Mouse (Mus musculus) liver, embryonic 11.5 days (tissue): ENCODE data around the gene Gid4. TPM values are rescaled to one million over a fixed set of nuclear protein-coding genes. Genes with fewer than 3 reads are reported as not detected.
A peak's percentile ranks its signal among the peaks of the same experiment; 100 is the strongest.

ENCODE experiments used
- ATAC-seq: fragments of 200-750 bp; cut with Nextera tagmentation; replicated peaks from 2 replicates; pipeline ENCODE4 v1.8.0; 2017; ENCODE audit warnings: moderate number of reproducible peaks, mild to moderate bottlenecking, moderate TSS enrichment, moderate library complexity; ENCODE audit not compliant: low FRiP score
- DNase-seq: peaks from one replicate; pipeline ENCODE4 v3.0.0-alpha.2; 2017; ENCODE audit warnings: low spot score
- H3K27ac ChIP-seq: fragments of 300-500 bp; sonication (generic); 2 replicates; pipeline ENCODE4 v1.5.1; 2014; ENCODE audit warnings: mild to moderate bottlenecking, low read depth, low read length, control low read depth
- H3K27me3 ChIP-seq: fragments of 300-500 bp; sonication (generic); replicated peaks from 2 replicates; pipeline ENCODE4 v1.6.1; 2014; ENCODE audit warnings: low read length, mixed read lengths; ENCODE audit not compliant: control insufficient read depth, insufficient read depth
- H3K36me3 ChIP-seq: fragments of 300-500 bp; sonication (generic); 2 replicates; pipeline ENCODE4 v1.6.1; 2014; ENCODE audit warnings: mild to moderate bottlenecking, low read length, moderate library complexity, mixed read lengths; ENCODE audit not compliant: control insufficient read depth, insufficient read depth
- H3K4me1 ChIP-seq: fragments of 300-500 bp; sonication (generic); replicated peaks from 2 replicates; pipeline ENCODE4 v1.6.1; 2014; ENCODE audit warnings: low read length, mixed read lengths; ENCODE audit not compliant: control insufficient read depth, insufficient read depth
- H3K4me2 ChIP-seq: fragments of 300-500 bp; sonication (generic); 2 replicates; pipeline ENCODE4 v1.6.1; 2014; ENCODE audit warnings: mild to moderate bottlenecking, control low read depth, moderate library complexity
- H3K4me3 ChIP-seq: fragments of 300-500 bp; sonication (generic); 2 replicates; pipeline ENCODE4 v1.5.1; 2014; ENCODE audit warnings: low read depth, low read length, control low read depth
- H3K9ac ChIP-seq: fragments of 300-500 bp; sonication (generic); 2 replicates; pipeline ENCODE4 v1.6.1; 2014; ENCODE audit warnings: low read depth, low read length, control low read depth
- H3K9me3 ChIP-seq: fragments of 300-500 bp; sonication (generic); 2 replicates; pipeline ENCODE4 v1.6.1; 2016; ENCODE audit warnings: low read length, inconsistent platforms, mixed read lengths; ENCODE audit not compliant: control insufficient read depth
- WGBS: fragments of 180-500 bp; shearing (Covaris S2); extraction: QIAGEN DNeasy Blood & Tissue Kit; methylation state at CpG from one replicate; pipeline ENCODE4 v1.1.7; 2014; 5-methylcytosine and 5-hydroxymethylcytosine counted together
- polyA plus RNA-seq: library from polyadenylated mRNA; unstranded; fragments of >200 nt; fragmentation: Nextera tagmentation; extraction: Ambion mirVana; gene quantifications from 2 replicates; pipeline ENCODE4 v1.2.1, GENCODE M21; 2014

The Gid4 gene
- polyA plus RNA-seq, 1 experiment from 2014 or later: 24.7 TPM

- H3K27ac ChIP-seq: peak within 1 kb of the TSS; percentile 88
- peak; percentile 40 for ATAC-seq
- no peaks in the 10 kb centered on the region for H3K27me3 ChIP-seq
- WGBS: under 1% methylated on average over 38 of the region's 39 CpGs
- no peaks in the 10 kb centered on the region for H3K9me3 ChIP-seq
- peak within 1 kb of the TSS; percentile 86 for H3K4me2 ChIP-seq
- H3K36me3 ChIP-seq: no peaks in the 10 kb centered on the region
- peak; percentile 70 for DNase-seq
- H3K9ac ChIP-seq: peak within 1 kb of the TSS; percentile 95
- H3K4me1 ChIP-seq: peaks cover 17% of the 10 kb centered on the region
- H3K4me3 ChIP-seq: peak within 1 kb of the TSS; percentile 90
Measured at GRCm38 (mm10) chr11:60417717-60418472, 950 bp downstream of the Gid4 start, which contains the start of gene Atpaf2. Gene Atpaf2 (minus strand): TSS chr11:60418457.

- Histone ChIP-seq H3K9me3 (no peaks in the 10 kb centered on the region), H3K27me3 (no peaks in the 10 kb centered on the region), H3K4me1 (peaks cover 17% of the 10 kb centered on the region), H3K4me2 (peak overlapping the region; percentile 86), H3K36me3 (no peaks in the 10 kb centered on the region), H3K9ac (peak overlapping the region; percentile 95), H3K27ac (peak overlapping the region; percentile 88; the same call in 1 of the 2 replicates), H3K4me3 (peak overlapping the region; percentile 90)
- ATAC-seq: no peak
- WGBS: 7% methylated on average over 6 of the region's 6 CpGs
- DNase-seq: no peak
Measured at GRCm38 (mm10) chr11:60418473-60418803, 1.5 kb downstream of the Gid4 start.

DNA sequence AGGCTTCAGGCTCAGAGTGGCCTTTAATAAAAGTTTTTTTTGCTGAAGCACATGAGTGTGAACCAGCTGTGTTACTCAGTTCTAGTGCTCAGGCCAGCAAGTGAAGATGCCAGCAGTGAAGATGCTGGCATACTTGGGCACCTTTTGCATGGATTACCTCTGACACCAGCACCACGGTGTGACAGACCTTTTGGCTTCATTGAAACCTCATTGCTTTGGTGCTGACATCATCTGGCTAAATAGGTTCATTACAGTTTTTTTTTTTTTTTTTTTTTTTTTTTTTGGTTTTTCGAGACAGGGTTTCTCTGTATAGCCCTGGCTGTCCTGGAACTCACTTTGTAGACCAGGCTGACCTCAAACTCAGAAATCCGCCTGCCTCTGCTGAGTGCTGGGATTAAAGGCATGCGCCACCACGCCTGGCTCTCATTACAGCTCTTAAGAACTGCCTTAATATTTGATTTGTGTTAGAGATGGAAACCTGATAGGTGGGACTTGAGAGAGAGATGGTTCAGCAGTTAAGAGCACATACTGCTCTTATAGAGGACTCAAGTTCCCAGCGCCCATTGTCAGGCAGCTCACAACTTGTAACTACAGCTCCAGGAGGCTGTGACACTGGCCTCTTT, 5.2 kb downstream of the Gid4 start:
- Histone ChIP-seq H3K9ac (no peak overlapping the region), H3K4me2 (no peak overlapping the region), H3K36me3 (peaks cover 2% of the 10 kb centered on the region; the same call in 1 of the 2 replicates), H3K4me1 (peaks cover 10% of the 10 kb centered on the region), H3K9me3 (no peaks in the 10 kb centered on the region), H3K27ac (no peak overlapping the region), H3K4me3 (no peak overlapping the region), H3K27me3 (no peaks in the 10 kb centered on the region)
- ATAC-seq (no peak), DNase-seq (no peak)
- WGBS: 71% methylated on average over 5 of the region's 6 CpGs

DNA sequence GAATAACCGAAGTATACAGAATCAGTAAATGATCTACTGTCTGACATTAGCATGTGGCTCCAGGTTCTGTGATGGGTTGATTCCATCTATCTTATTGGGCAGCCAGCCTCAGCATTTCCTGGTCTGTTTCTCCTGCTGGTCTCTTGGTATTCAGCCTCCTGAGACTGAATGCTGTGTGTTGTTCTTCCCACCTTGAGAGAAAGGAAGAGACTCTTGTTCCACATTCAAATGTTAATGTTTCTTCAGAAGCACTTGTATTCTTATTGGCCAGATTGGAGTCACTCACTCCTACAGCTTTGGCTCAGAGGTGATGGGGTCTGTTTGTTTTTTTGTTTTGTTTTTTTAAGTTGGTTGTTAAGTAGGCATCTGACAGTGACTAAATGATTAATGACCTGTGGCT, 6.1 kb downstream of the Gid4 start:
- WGBS: 53% methylated on average over 1 of the region's 1 CpGs
- ATAC-seq: no peak
- peaks cover 4% of the 10 kb centered on the region; the same call in 1 of the 2 replicates for H3K36me3 ChIP-seq

GRCm38 (mm10) chr11:60426417-60426816, 9.5 kb downstream of the Gid4 start:
- H3K4me2 ChIP-seq: no peak overlapping the region
- no peak for DNase-seq
- H3K4me3 ChIP-seq: no peak overlapping the region
- WGBS: 76% methylated on average over 1 of the region's 1 CpGs
- no peaks in the 10 kb centered on the region for H3K27me3 ChIP-seq
- H3K36me3 ChIP-seq: peaks cover 11% of the 10 kb centered on the region; the same call in 1 of the 2 replicates
- no peak for ATAC-seq
- H3K27ac ChIP-seq: no peak overlapping the region
- no peak overlapping the region for H3K9ac ChIP-seq
- H3K4me1 ChIP-seq: no peaks in the 10 kb centered on the region
- no peaks in the 10 kb centered on the region for H3K9me3 ChIP-seq

More for the DNA sequence above, 6.1 kb downstream of the Gid4 start:
- Histone ChIP-seq H3K4me1 (peaks cover 10% of the 10 kb centered on the region), H3K4me3 (no peak overlapping the region), H3K9me3 (no peaks in the 10 kb centered on the region), H3K4me2 (no peak overlapping the region), H3K27ac (no peak overlapping the region), H3K27me3 (no peaks in the 10 kb centered on the region), H3K9ac (no peak overlapping the region)
- DNase-seq: no peak

DNA sequence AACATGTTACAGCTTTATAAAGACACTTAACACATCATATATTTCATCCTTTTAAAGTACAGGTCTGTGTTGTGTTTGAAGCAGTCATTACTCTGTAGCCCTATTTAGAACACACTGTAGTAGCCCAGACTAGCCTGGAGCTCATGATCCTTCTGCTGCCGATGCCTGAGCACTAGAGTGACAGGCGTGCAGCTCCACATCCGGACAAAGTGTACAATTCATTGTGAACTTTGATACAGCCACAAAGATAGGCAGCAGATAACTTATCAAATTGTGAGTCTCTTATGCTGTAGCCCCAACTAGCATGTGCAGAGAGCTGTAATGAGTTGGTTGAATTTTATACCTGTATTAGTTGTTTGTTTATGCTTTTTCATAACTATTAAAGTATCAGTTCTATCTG, 10.7 kb downstream of the Gid4 start:
- Histone ChIP-seq H3K36me3 (peaks cover 16% of the 10 kb centered on the region; the same call in 1 of the 2 replicates), H3K4me1 (no peaks in the 10 kb centered on the region), H3K4me3 (no peak overlapping the region), H3K9ac (no peak overlapping the region), H3K27me3 (no peaks in the 10 kb centered on the region), H3K4me2 (no peak overlapping the region), H3K27ac (no peak overlapping the region), H3K9me3 (no peaks in the 10 kb centered on the region)
- WGBS: 89% methylated on average over 3 of the region's 3 CpGs
- DNase-seq: no peak
- ATAC-seq: no peak

- peaks cover 25% of the 10 kb centered on the region for H3K36me3 ChIP-seq
- no peak overlapping the region for H3K4me3 ChIP-seq
- no peaks in the 10 kb centered on the region; the same call in 1 of the 2 replicates for H3K4me1 ChIP-seq
- H3K9ac ChIP-seq: no peak overlapping the region
- H3K4me2 ChIP-seq: no peak overlapping the region
- no peak for DNase-seq
- no peak for ATAC-seq
- H3K9me3 ChIP-seq: no peaks in the 10 kb centered on the region
- no peaks in the 10 kb centered on the region for H3K27me3 ChIP-seq
- H3K27ac ChIP-seq: no peak overlapping the region
Measured at GRCm38 (mm10) chr11:60433501-60433900, 16.6 kb downstream of the Gid4 start.

- no peak for ATAC-seq
Measured at GRCm38 (mm10) chr11:60435133-60435532, 18.2 kb downstream of the Gid4 start.

More at GRCm38 (mm10) chr11:60435133-60435532, 18.2 kb downstream of the Gid4 start:
- H3K4me3 ChIP-seq: no peak overlapping the region
- no peaks in the 10 kb centered on the region for H3K9me3 ChIP-seq
- H3K9ac ChIP-seq: no peak overlapping the region
- DNase-seq: no peak
- H3K36me3 ChIP-seq: peaks cover 22% of the 10 kb centered on the region
- no peaks in the 10 kb centered on the region; the same call in 1 of the 2 replicates for H3K4me1 ChIP-seq
- H3K27ac ChIP-seq: no peak overlapping the region
- H3K4me2 ChIP-seq: no peak overlapping the region
- WGBS: 67% methylated on average over 1 of the region's 1 CpGs
- H3K27me3 ChIP-seq: no peaks in the 10 kb centered on the region
